9 mouse cellular contexts compared by ENCODE assay signal in the genomic region with DNA sequence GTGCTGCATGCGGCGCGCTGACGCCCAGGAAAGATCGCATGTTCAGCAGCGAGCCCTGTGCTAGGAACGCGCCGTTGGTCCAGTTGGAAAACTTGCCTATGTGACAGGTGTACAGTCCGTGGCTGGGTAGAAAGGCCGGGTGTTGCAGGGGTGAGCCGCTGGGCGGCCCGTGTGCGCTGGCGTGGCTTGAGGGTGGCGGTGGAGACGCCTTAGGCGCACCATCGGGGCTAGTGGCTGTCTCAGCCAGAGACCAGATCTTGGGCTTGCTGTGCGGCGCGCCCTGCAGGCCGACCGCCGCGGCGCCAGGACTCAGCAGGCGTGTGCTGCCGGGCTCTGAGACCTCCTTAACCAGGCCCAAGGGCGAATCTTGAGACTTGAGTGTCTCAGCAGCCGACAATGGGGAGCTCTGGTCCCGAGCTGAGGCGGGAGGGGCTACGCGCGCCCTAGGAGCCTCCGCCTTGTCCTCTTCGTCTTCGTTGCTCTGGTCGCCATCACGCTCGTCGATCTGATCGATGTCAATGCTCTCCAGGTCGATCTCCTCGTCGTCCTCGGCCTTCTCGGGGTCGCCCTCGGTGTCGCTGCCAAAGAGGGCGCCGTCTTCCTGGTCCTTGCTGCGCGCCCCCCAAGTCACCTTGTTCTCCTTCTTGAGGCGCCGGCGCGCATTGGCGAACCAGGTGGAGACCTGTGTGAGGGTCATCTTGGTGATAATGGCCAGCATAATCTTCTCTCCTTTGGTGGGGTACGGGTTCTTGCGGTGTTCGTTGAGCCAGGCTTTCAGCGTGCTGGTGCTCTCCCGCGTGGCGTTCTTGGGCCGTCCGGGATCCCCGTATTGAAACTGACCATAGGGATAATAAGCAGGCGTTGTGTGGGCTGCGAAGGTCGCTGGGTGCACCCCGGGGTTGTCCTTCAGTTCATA. TPM values are rescaled to one million over a fixed set of nuclear protein-coding genes. Genes with fewer than 3 reads are reported as not detected.
A peak's percentile ranks its signal among the peaks of the same experiment; 100 is the strongest.
DNase-seq lines count a peak whose midpoint lies in the region; ATAC-seq and TF ChIP-seq lines count a peak whose summit lies in the region.
"Had no signal": no experiment of that assay in that cellular context is flagged by ENCODE, and none has a peak within 500 bp of the region (broad histone marks: within the 10 kb centered on the region; RNA-seq: fewer than 3 reads in every experiment).

No protein-coding gene starts in this region.

- H3K27me3 ChIP-seq in forebrain, embryonic 12.5 days, result peaks cover 98% of the 10 kb centered on the region
- H3K27me3 ChIP-seq in kidney, postnatal 0 days (ENCODE audit: insufficient read depth, low read length), result peaks cover 82% of the 10 kb centered on the region
- peaks cover 94% of the 10 kb centered on the region for H3K27me3 ChIP-seq in neural tube, embryonic 13.5 days

- DNase-seq in kidney, adult 11 months, result peak; percentile 6
- DNase-seq in kidney, adult 9 months, result no peak
- DNase-seq in kidney, postnatal 0 days (ENCODE audit: low spot score), result peak; percentile 41
- DNase-seq in cerebellum, adult 18-20 months, result no peak
- DNase-seq in left cerebral cortex, postnatal 25 days (ENCODE audit: low spot score in 2 of 2), result no peak
- DNase-seq in testis, postnatal 10 days (ENCODE audit: low spot score), result no peak

- peak; percentile 37 for TF ChIP-seq CTCF in kidney, postnatal 0 days (IDR thresholded peaks at IDR 0.05; ENCODE audit: low read depth)

- H3K4me2 ChIP-seq in forebrain, embryonic 12.5 days, result peak overlapping the region; percentile 46
- peak overlapping the region; percentile 35 for H3K4me2 ChIP-seq in kidney, postnatal 0 days (ENCODE audit: low read length)
- H3K4me2 ChIP-seq in neural tube, embryonic 13.5 days, result peak overlapping the region; percentile 70

- peak overlapping the region; percentile 22 for H3K4me3 ChIP-seq in forebrain, embryonic 12.5 days (replicated peaks)
- peak overlapping the region; percentile 20 for H3K4me3 ChIP-seq in kidney, postnatal 0 days (replicated peaks; ENCODE audit: low read depth, low read length)
- peak overlapping the region; percentile 52 for H3K4me3 ChIP-seq in neural tube, embryonic 13.5 days

- peaks cover 57% of the 10 kb centered on the region for H3K4me1 ChIP-seq in forebrain, embryonic 12.5 days
- H3K4me1 ChIP-seq in kidney, postnatal 0 days (replicated peaks; ENCODE audit: insufficient read depth, low read length), result peaks cover 11% of the 10 kb centered on the region; the same call in 1 of the 2 replicates
- H3K4me1 ChIP-seq in neural tube, embryonic 13.5 days (replicated peaks), result peaks cover 64% of the 10 kb centered on the region

- peak overlapping the region; percentile 33; the same call in 1 of the 2 replicates for H3K9ac ChIP-seq in forebrain, embryonic 12.5 days
- peak overlapping the region; percentile 47; the same call in 1 of the 2 replicates for H3K9ac ChIP-seq in kidney, postnatal 0 days (ENCODE audit: low read depth, low read length)
- peak overlapping the region; percentile 61 for H3K9ac ChIP-seq in neural tube, embryonic 13.5 days

- no peaks in the 10 kb centered on the region for H3K36me3 ChIP-seq in forebrain, embryonic 12.5 days (replicated peaks)
- H3K36me3 ChIP-seq in kidney, postnatal 0 days (ENCODE audit: insufficient read depth, low read length), result no peaks in the 10 kb centered on the region
- no peaks in the 10 kb centered on the region for H3K36me3 ChIP-seq in neural tube, embryonic 13.5 days
- H3K36me3 ChIP-seq: G1E had no signal

- peak; percentile 37 for ATAC-seq in forebrain, embryonic 12.5 days (ENCODE audit: low FRiP score)
- ATAC-seq in kidney, postnatal 0 days (replicated peaks; ENCODE audit: low FRiP score, low read depth), result peak; percentile 7; the same call in 1 of the 2 replicates
- ATAC-seq in neural tube, embryonic 13.5 days (ENCODE audit: low read depth), result 0 out of 2 replicates have a peak, but pooled peaks have one; percentile 26

- 1% methylated on average over 76 of the region's 76 CpGs for WGBS in forebrain, embryonic 12.5 days
- WGBS in kidney, postnatal 0 days, result under 1% methylated on average over 76 of the region's 76 CpGs
- 3% methylated on average over 76 of the region's 76 CpGs for WGBS in neural tube, embryonic 13.5 days

- H3K9me3 ChIP-seq in forebrain, embryonic 12.5 days, result no peaks in the 10 kb centered on the region
- no peaks in the 10 kb centered on the region for H3K9me3 ChIP-seq in kidney, postnatal 0 days (replicated peaks; ENCODE audit: low read length)
- H3K9me3 ChIP-seq in neural tube, embryonic 13.5 days, result no peaks in the 10 kb centered on the region

- H3K27ac ChIP-seq in forebrain, embryonic 12.5 days, result no peak overlapping the region
- no peak overlapping the region for H3K27ac ChIP-seq in kidney, postnatal 0 days
- peak overlapping the region; percentile 42 for H3K27ac ChIP-seq in neural tube, embryonic 13.5 days (replicated peaks)

- intact Hi-C loops in left cerebral cortex, postnatal 25 days (cut with DNase I), result loop anchor here (2.0 to 10.0 kb wide), 5 partner anchors 333 to 1305 kb away; no protein-coding TSS in a partner anchor

RNA-seq across cellular contexts. Expression of gene Irx1, which starts 3.9 kb away (rescaled TPM):
- 0.96 and 1.6 TPM in 2 replicates for polyA plus RNA-seq in forebrain, embryonic 12.5 days (2016; fragmentation: Nextera tagmentation; extraction: Ambion mirVana)
- 6.8 and 8.9 TPM in 2 replicates for polyA plus RNA-seq in kidney, postnatal 0 days (2015; fragmentation: Nextera tagmentation; extraction: Ambion mirVana)
- 2.9 and 3.8 TPM in 2 replicates for polyA plus RNA-seq in neural tube, embryonic 13.5 days (2015; fragmentation: Nextera tagmentation; extraction: Ambion mirVana)
- under 1 TPM; 0.46 to 0.50 TPM for total RNA-seq in left cerebral cortex, postnatal 25 days (2021)
- total RNA-seq: G1E had no signal
- polyA plus RNA-seq: G1E had no signal

Comparison
In these comparisons a context has a peak if more than half of its experiments do, and no peak if none do; other contexts are left out.
1. DNase-seq: peak in kidney, adult 11 months (single experiment) and kidney, postnatal 0 days (single experiment); none in kidney, adult 9 months (single experiment), cerebellum, adult 18-20 months (0 of 2), left cerebral cortex, postnatal 25 days (0 of 2) and testis, postnatal 10 days (single experiment).
2. Peak in every context shown above with its lines, with median percentiles within 50 percentile points of each other: ATAC-seq, H3K4me2 ChIP-seq, H3K4me3 ChIP-seq and H3K9ac ChIP-seq.